Mouse (Mus musculus) erythroblast, embryonic 14.5 days (primary cell): ENCODE data around the gene Btbd9.

ENCODE experiments used
- GATA1 ChIP-seq: IDR thresholded peaks from 2 replicates; pipeline ENCODE4 v1.6.1; 2012; ENCODE audit warnings: low read length, inconsistent platforms, mixed read lengths
- TAL1 ChIP-seq: IDR thresholded peaks from 3 replicates; pipeline ENCODE4 v1.6.1; 2012; ENCODE audit warnings: low read length, inconsistent platforms, mixed read lengths

DNA sequence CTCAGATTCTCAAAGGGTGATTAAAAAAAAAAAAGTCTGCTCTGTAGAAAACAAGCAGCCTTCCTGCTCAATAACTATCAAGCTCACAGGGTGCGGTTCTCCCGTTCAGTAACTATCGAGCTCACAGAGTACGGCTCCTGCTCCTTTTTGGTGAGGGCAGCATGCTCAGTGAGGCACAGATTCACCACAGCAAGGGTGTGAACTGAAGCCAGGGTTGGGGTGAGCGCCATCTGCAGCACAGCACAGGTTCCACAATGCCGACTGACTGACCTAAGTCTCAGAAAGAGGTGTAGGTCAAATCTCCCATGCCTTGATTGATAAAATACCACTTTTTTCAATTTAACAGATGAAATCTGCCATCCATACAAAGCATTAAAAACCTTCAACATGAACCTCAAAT is 66.1 kb downstream of the Btbd9 start:
- TF ChIP-seq GATA1, result no peak
- TF ChIP-seq TAL1, result no peak
